Mouse (Mus musculus): Measurements from ENCODE around the gene Vmn1r181. TPM values are rescaled to one million over a fixed set of nuclear protein-coding genes. Genes with fewer than 3 reads are reported as not detected.

The Vmn1r181 gene
- polyA plus RNA-seq (2017; shearing (Covaris generic)), result not detected

GRCm38 (mm10) chr7:23974315-23974714, at the start of gene Vmn1r181:
Gene Vmn1r181 (plus strand): TSS chr7:23974615.

GRCm38 (mm10) chr7:23926678-23927077, 47.7 kb upstream of the Vmn1r181 start, which contains the start of gene Vmn1r179:
Gene Vmn1r179 (plus strand): TSS chr7:23926978.

GRCm38 (mm10) chr7:23950332-23950731, 24.1 kb upstream of the Vmn1r181 start, which contains the start of gene Vmn1r180:
Gene Vmn1r180 (plus strand): TSS chr7:23950632.

GRCm38 (mm10) chr7:24001391-24001790, 27.0 kb downstream of the Vmn1r181 start, which contains the start of gene V1rd19:
Gene V1rd19 (plus strand): TSS chr7:24001691.

Other genes with a start within 250 kb of the Vmn1r181 start
- gene Vmn1r174, start 222.3 kb upstream of the Vmn1r181 start, polyA plus RNA-seq (2017; shearing (Covaris generic)), result 0.04 TPM
- not detected for gene Vmn1r175, start 164.0 kb upstream of the Vmn1r181 start, polyA plus RNA-seq (2017; shearing (Covaris generic))
- not detected for gene Vmn1r176, start 137.2 kb upstream of the Vmn1r181 start, polyA plus RNA-seq (2017; shearing (Covaris generic))
- gene Vmn1r177, start 108.2 kb upstream of the Vmn1r181 start, polyA plus RNA-seq (2017; shearing (Covaris generic)), result not detected
- gene Vmn1r178, start 82.6 kb upstream of the Vmn1r181 start, polyA plus RNA-seq (2017; shearing (Covaris generic)), result not detected
- 0.07 TPM for gene Vmn1r179, start 47.6 kb upstream of the Vmn1r181 start, polyA plus RNA-seq (2017; shearing (Covaris generic))
- gene Vmn1r180, start 24.0 kb upstream of the Vmn1r181 start, polyA plus RNA-seq (2017; shearing (Covaris generic)), result not detected
- gene V1rd19, start 27.1 kb downstream of the Vmn1r181 start, polyA plus RNA-seq (2017; shearing (Covaris generic)), result not detected
- 0.05 TPM for gene Vmn1r183, start 78.6 kb downstream of the Vmn1r181 start, polyA plus RNA-seq (2017; shearing (Covaris generic))
- gene Zfp180, start 107.3 kb downstream of the Vmn1r181 start, polyA plus RNA-seq (2017; shearing (Covaris generic)), result 42.6 TPM
- gene Zfp112, start 137.7 kb downstream of the Vmn1r181 start, polyA plus RNA-seq (2017; shearing (Covaris generic)), result 1.6 TPM
- gene Zfp235, start 159.6 kb downstream of the Vmn1r181 start, polyA plus RNA-seq (2017; shearing (Covaris generic)), result 21.9 TPM
- gene Zfp114, start 200.4 kb downstream of the Vmn1r181 start, polyA plus RNA-seq (2017; shearing (Covaris generic)), result 1.2 TPM
- gene Zfp111, start 236.8 kb downstream of the Vmn1r181 start, polyA plus RNA-seq (2017; shearing (Covaris generic)), result 0.76 TPM